Mouse (Mus musculus) liver, embryonic 14.5 days (tissue): ENCODE measurements around the gene Hoxc13.

Source experiments
- CTCF ChIP-seq: IDR thresholded peaks from 2 replicates; pipeline ENCODE4 v1.5.1; 2016; ENCODE audit warnings: antibody characterized with exemption, low read depth, control low read depth
- EP300 ChIP-seq: IDR thresholded peaks from 2 replicates; pipeline ENCODE4 v1.6.1; 2016; ENCODE audit warnings: antibody characterized with exemption, low read depth

DNA sequence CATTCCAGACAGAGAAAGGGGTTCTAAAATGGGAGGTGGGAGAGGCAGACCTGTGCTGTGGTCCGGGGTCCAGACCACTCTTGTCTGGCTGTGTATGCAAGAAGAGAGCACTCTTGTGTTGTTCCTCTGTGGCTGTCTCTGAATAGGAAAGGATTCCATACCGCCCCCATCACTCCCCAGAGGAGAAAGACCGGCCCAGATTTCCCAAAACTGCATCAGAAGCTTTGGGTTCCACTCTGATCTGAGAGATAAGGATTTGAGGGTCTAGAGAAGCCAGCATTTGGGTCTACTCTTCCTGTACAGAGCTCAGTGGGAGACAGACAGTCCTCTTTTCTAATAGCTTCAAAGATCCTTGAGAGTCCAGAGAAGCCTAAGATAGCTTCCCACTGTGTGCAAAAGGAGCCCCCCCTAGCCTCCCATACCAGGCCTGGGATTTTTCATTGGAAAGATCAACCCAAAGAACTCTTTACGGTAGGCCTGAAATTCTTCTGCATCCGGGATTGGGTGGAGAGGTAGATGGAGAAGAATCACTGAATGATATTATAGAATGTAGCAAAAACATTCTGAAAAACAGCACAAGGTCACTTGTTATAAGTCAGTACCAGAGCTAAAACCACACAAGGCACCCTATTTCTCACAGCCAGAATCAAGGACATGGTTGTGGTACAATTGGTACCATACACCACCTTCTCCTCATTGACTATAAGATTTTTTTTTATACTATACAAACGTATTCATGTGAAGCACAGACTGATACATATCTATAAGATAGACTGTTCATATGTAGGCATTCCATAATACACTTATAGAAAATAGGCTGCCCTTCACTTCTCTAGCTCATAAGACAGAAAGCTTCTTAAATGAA, 2.0 kb downstream of the Hoxc13 start:
- TF ChIP-seq CTCF (no peak), EP300 (no peak)
